Mouse (Mus musculus) liver, postnatal 0 days (tissue): ENCODE measurements around the gene Myo1c. TPM values are rescaled to one million over a fixed set of nuclear protein-coding genes. Genes with fewer than 3 reads are reported as not detected.

ENCODE experiments used
- ATAC-seq: fragments of 200-750 bp; cut with Nextera tagmentation; 2 replicates; pipeline ENCODE4 v1.8.0; 2017; ENCODE audit warnings: mild to moderate bottlenecking, moderate library complexity
- DNase-seq: peaks from one replicate; pipeline ENCODE4 v3.0.0-alpha.2; 2016
- H3K27ac ChIP-seq: fragments of 300-500 bp; sonication (generic); 2 replicates; pipeline ENCODE4 v1.5.1; 2014; ENCODE audit warnings: antibody characterized with exemption, moderate library complexity, mild to moderate bottlenecking, low read depth
- H3K27me3 ChIP-seq: fragments of 300-500 bp; sonication (generic); 2 replicates; pipeline ENCODE4 v1.6.1; 2014; ENCODE audit warnings: low read length, control low read depth, mixed read lengths; ENCODE audit not compliant: insufficient read depth
- H3K36me3 ChIP-seq: fragments of 300-500 bp; sonication (generic); replicated peaks from 2 replicates; pipeline ENCODE4 v1.6.1; 2014; ENCODE audit warnings: mild to moderate bottlenecking, control low read depth, low read length, moderate library complexity, mixed read lengths; ENCODE audit not compliant: insufficient read depth
- H3K4me1 ChIP-seq: fragments of 300-500 bp; sonication (generic); 2 replicates; pipeline ENCODE4 v1.6.1; 2014; ENCODE audit warnings: antibody characterized with exemption, mild to moderate bottlenecking, control low read depth; ENCODE audit not compliant: insufficient read depth
- H3K4me2 ChIP-seq: fragments of 300-500 bp; sonication (generic); 2 replicates; pipeline ENCODE4 v1.6.1; 2014; ENCODE audit warnings: low read depth, mild to moderate bottlenecking, low read length, moderate library complexity, mixed read lengths
- H3K4me3 ChIP-seq: fragments of 300-500 bp; sonication (generic); 2 replicates; pipeline ENCODE4 v1.5.1; 2014; ENCODE audit warnings: low read depth, low read length
- H3K9ac ChIP-seq: fragments of 300-500 bp; sonication (generic); replicated peaks from 2 replicates; pipeline ENCODE4 v1.6.1; 2014; ENCODE audit warnings: mild to moderate bottlenecking, moderate library complexity
- H3K9me3 ChIP-seq: fragments of 300-500 bp; sonication (generic); 2 replicates; pipeline ENCODE4 v1.6.1; 2016; ENCODE audit warnings: mild to moderate bottlenecking, control low read depth, low read length, mixed read lengths
- CTCF ChIP-seq: sonication (generic); IDR thresholded peaks from 2 replicates; pipeline ENCODE4 v1.5.1; 2016; ENCODE audit warnings: antibody characterized with exemption, low read depth
- EP300 ChIP-seq: IDR thresholded peaks from 2 replicates; pipeline ENCODE4 v1.6.1; 2016; ENCODE audit warnings: antibody characterized with exemption, low read depth, mild to moderate bottlenecking
- WGBS: fragments of 180-500 bp; shearing (Covaris S2); extraction: QIAGEN DNeasy Blood & Tissue Kit; methylation state at CpG from one replicate; pipeline ENCODE4 v1.1.7; 2014; ENCODE audit not compliant: insufficient replicate concordance; 5-methylcytosine and 5-hydroxymethylcytosine counted together
- polyA plus RNA-seq: library from polyadenylated mRNA; unstranded; fragments of >200 nt; fragmentation: Nextera tagmentation; extraction: Ambion mirVana; gene quantifications from 2 replicates; pipeline ENCODE4 v1.2.1, GENCODE M21; 2015

Myo1c gene
- polyA plus RNA-seq, 1 experiment from 2014 or later, result 22.4 TPM

GRCm38 (mm10) chr11:75679439-75680171, 29.3 kb downstream of the Myo1c start:
- ATAC-seq (peak; percentile 64), DNase-seq (peak; percentile 77)
- H3K4me2 ChIP-seq, result peak overlapping the region; percentile 81
- no peak for TF ChIP-seq EP300
- peak; percentile 69 for TF ChIP-seq CTCF
- H3K4me3 ChIP-seq, result peak overlapping the region; percentile 94
- no peaks in the 10 kb centered on the region for H3K9me3 ChIP-seq
- H3K27me3 ChIP-seq, result no peaks in the 10 kb centered on the region
- H3K4me1 ChIP-seq, result peaks cover 30% of the 10 kb centered on the region
- peak overlapping the region; percentile 95 for H3K9ac ChIP-seq
- H3K27ac ChIP-seq, result peak overlapping the region; percentile 96
- under 1% methylated on average over 43 of the region's 43 CpGs for WGBS
- peaks cover 11% of the 10 kb centered on the region for H3K36me3 ChIP-seq

GRCm38 (mm10) chr11:75684462-75684861, 34.2 kb downstream of the Myo1c start:
- ATAC-seq (no peak), DNase-seq (no peak)
- peaks cover 24% of the 10 kb centered on the region for H3K36me3 ChIP-seq
- no peaks in the 10 kb centered on the region for H3K9me3 ChIP-seq
- H3K9ac ChIP-seq, result no peak overlapping the region
- H3K27ac ChIP-seq, result no peak overlapping the region
- 95% methylated on average over 5 of the region's 5 CpGs for WGBS
- H3K27me3 ChIP-seq, result no peaks in the 10 kb centered on the region
- TF ChIP-seq EP300, result no peak
- TF ChIP-seq CTCF, result peak; percentile 33; the same call in 1 of the 2 replicates
- no peak overlapping the region for H3K4me2 ChIP-seq
- H3K4me1 ChIP-seq, result peaks cover 20% of the 10 kb centered on the region
- no peak overlapping the region for H3K4me3 ChIP-seq

GRCm38 (mm10) chr11:75684956-75685355, 34.7 kb downstream of the Myo1c start:
- H3K27ac ChIP-seq, result no peak overlapping the region
- ATAC-seq (no peak), DNase-seq (no peak)
- H3K4me1 ChIP-seq, result peaks cover 20% of the 10 kb centered on the region
- WGBS, result 86% methylated on average over 2 of the region's 2 CpGs
- H3K9ac ChIP-seq, result no peak overlapping the region
- TF ChIP-seq CTCF, result no peak
- no peak for TF ChIP-seq EP300
- H3K9me3 ChIP-seq, result no peaks in the 10 kb centered on the region
- H3K27me3 ChIP-seq, result no peaks in the 10 kb centered on the region
- H3K36me3 ChIP-seq, result peaks cover 24% of the 10 kb centered on the region
- H3K4me3 ChIP-seq, result no peak overlapping the region
- H3K4me2 ChIP-seq, result no peak overlapping the region; the same call in 1 of the 2 replicates

GRCm38 (mm10) chr11:75687343-75687993, 37.2 kb downstream of the Myo1c start:
- H3K9ac ChIP-seq, result no peak overlapping the region
- DNase-seq, result no peak
- no peak overlapping the region for H3K4me3 ChIP-seq
- peak; percentile 13; the same call in 1 of the 2 replicates for ATAC-seq
- peak overlapping the region; percentile 35; the same call in 1 of the 2 replicates for H3K4me2 ChIP-seq
- peak overlapping the region; percentile 67 for H3K27ac ChIP-seq
- H3K36me3 ChIP-seq, result peaks cover 32% of the 10 kb centered on the region
- 26% methylated on average over 2 of the region's 2 CpGs for WGBS
- no peak for TF ChIP-seq EP300
- no peak for TF ChIP-seq CTCF
- peaks cover 3% of the 10 kb centered on the region for H3K4me1 ChIP-seq
- no peaks in the 10 kb centered on the region for H3K27me3 ChIP-seq
- no peaks in the 10 kb centered on the region for H3K9me3 ChIP-seq

- Histone ChIP-seq H3K27ac (peak overlapping the region; percentile 67), H3K4me3 (no peak overlapping the region), H3K4me2 (peak overlapping the region; percentile 35; the same call in 1 of the 2 replicates), H3K9me3 (no peaks in the 10 kb centered on the region), H3K9ac (no peak overlapping the region), H3K4me1 (peaks cover 3% of the 10 kb centered on the region), H3K27me3 (no peaks in the 10 kb centered on the region), H3K36me3 (peaks cover 35% of the 10 kb centered on the region)
- DNase-seq (no peak), ATAC-seq (no peak)
- TF ChIP-seq EP300, result no peak
- WGBS, result 85% methylated on average over 2 of the region's 2 CpGs
Measured at GRCm38 (mm10) chr11:75688132-75688531, 37.8 kb downstream of the Myo1c start.

- H3K36me3 ChIP-seq, result peaks cover 47% of the 10 kb centered on the region
Measured at GRCm38 (mm10) chr11:75689977-75690376, 39.7 kb downstream of the Myo1c start.

More at GRCm38 (mm10) chr11:75689977-75690376, 39.7 kb downstream of the Myo1c start:
- ATAC-seq (no peak), DNase-seq (no peak)
- H3K4me1 ChIP-seq, result peaks cover 3% of the 10 kb centered on the region
- no peak overlapping the region for H3K27ac ChIP-seq
- H3K9ac ChIP-seq, result no peak overlapping the region
- no peak overlapping the region for H3K4me3 ChIP-seq
- no peaks in the 10 kb centered on the region for H3K27me3 ChIP-seq
- no peaks in the 10 kb centered on the region for H3K9me3 ChIP-seq
- 77% methylated on average over 1 of the region's 1 CpGs for WGBS
- TF ChIP-seq CTCF, result no peak
- no peak for TF ChIP-seq EP300
- H3K4me2 ChIP-seq, result no peak overlapping the region
